Mouse (Mus musculus): ENCODE results near the gene Prpf6.

Prpf6 gene

GRCm38 (mm10) chr2:181597378-181598061 is 5.9 kb downstream of the Prpf6 start:
- no peak for DNase-seq

- peak; percentile 70 to 84 for DNase-seq
Observed at GRCm38 (mm10) chr2:181598454-181599351, 7.0 kb downstream of the Prpf6 start, which contains the start of gene Samd10. Gene Samd10 (minus strand): TSS chr2:181599212.

- DNase-seq, result no peak
Observed at GRCm38 (mm10) chr2:181600226-181600758, 8.6 kb downstream of the Prpf6 start.

GRCm38 (mm10) chr2:181600828-181601750 is 9.4 kb downstream of the Prpf6 start:
- peak; percentile 98 for DNase-seq

GRCm38 (mm10) chr2:181601751-181602145 is 10.1 kb downstream of the Prpf6 start:
- no peak for DNase-seq

- no peak for DNase-seq
Observed at GRCm38 (mm10) chr2:181602367-181602766, 10.7 kb downstream of the Prpf6 start.

- no peak for DNase-seq
Observed at GRCm38 (mm10) chr2:181618761-181619495, 27.3 kb downstream of the Prpf6 start.

GRCm38 (mm10) chr2:181623401-181623800 is 31.7 kb downstream of the Prpf6 start:
- peak; percentile 14 to 63 for DNase-seq

GRCm38 (mm10) chr2:181628471-181628870 is 36.8 kb downstream of the Prpf6 start:
- DNase-seq, result no peak

- no peak for DNase-seq
Observed at GRCm38 (mm10) chr2:181632624-181633023, 41.0 kb downstream of the Prpf6 start.

- no peak for DNase-seq
Observed at GRCm38 (mm10) chr2:181635865-181636264, 44.2 kb downstream of the Prpf6 start.

GRCm38 (mm10) chr2:181644361-181644760 is 52.7 kb downstream of the Prpf6 start:
- DNase-seq, result peak; percentile 52 to 69

GRCm38 (mm10) chr2:181645666-181646065 is 54.0 kb downstream of the Prpf6 start:
- no peak for DNase-seq

GRCm38 (mm10) chr2:181646626-181647472 is 55.2 kb downstream of the Prpf6 start:
- DNase-seq, result no peak

GRCm38 (mm10) chr2:181648926-181649325 is 57.3 kb downstream of the Prpf6 start:
- no peak for DNase-seq

GRCm38 (mm10) chr2:181653065-181653464 is 61.4 kb downstream of the Prpf6 start:
- no peak for DNase-seq

GRCm38 (mm10) chr2:181653523-181653922 is 61.9 kb downstream of the Prpf6 start:
- DNase-seq, result no peak

GRCm38 (mm10) chr2:181656734-181657133 is 65.1 kb downstream of the Prpf6 start, which contains the start of gene Gm29797:
Gene Gm29797 (plus strand): TSS chr2:181657034.
- DNase-seq, result no peak

- DNase-seq, result no peak
Observed at GRCm38 (mm10) chr2:181657441-181657840, 65.8 kb downstream of the Prpf6 start.

- DNase-seq, result no peak
Observed at GRCm38 (mm10) chr2:181658528-181658927, 66.9 kb downstream of the Prpf6 start.

All from kidney, postnatal 36 days (tissue).